In genomic region chr5:100489340-100489739, GRCm38 (mm10) we compare ENCODE assay signal across 16 mouse cellular contexts.
"Had no signal": no experiment of that assay in that cellular context is flagged by ENCODE, and none has a peak within 500 bp of the region (broad histone marks: within the 10 kb centered on the region; RNA-seq: fewer than 3 reads in every experiment).

No protein-coding gene starts in this region.

- H3K4me1 ChIP-seq: neural tube, embryonic 13.5 days; neural tube, embryonic 15.5 days; stomach, embryonic 15.5 days had no signal

- H3K27ac ChIP-seq: neural tube, embryonic 13.5 days; neural tube, embryonic 15.5 days; stomach, embryonic 15.5 days; stomach, postnatal 0 days had no signal

- H3K9ac ChIP-seq: neural tube, embryonic 13.5 days; neural tube, embryonic 15.5 days; stomach, embryonic 15.5 days had no signal

- H3K9me3 ChIP-seq: neural tube, embryonic 13.5 days; neural tube, embryonic 15.5 days; stomach, embryonic 15.5 days had no signal

- DNase-seq: retina, postnatal 1 day; right cerebral cortex, adult 18-20 months; right cerebral cortex, postnatal 14 days; right cerebral cortex, postnatal 25 days; right cerebral cortex, postnatal 4 days; spleen, adult 18-20 months; thymus, adult 18-20 months; thymus, adult 2 months; thymus, postnatal 14 days; thymus, postnatal 25 days; thymus, postnatal 36 days; thymus, postnatal 4 days had no signal

- H3K4me3 ChIP-seq: neural tube, embryonic 13.5 days; neural tube, embryonic 15.5 days; stomach, embryonic 15.5 days had no signal

- H3K27me3 ChIP-seq: neural tube, embryonic 13.5 days; neural tube, embryonic 15.5 days; stomach, embryonic 15.5 days had no signal

- H3K36me3 ChIP-seq: neural tube, embryonic 15.5 days; stomach, embryonic 15.5 days had no signal
